Mouse (Mus musculus): Measurements from ENCODE around the gene Gm4301. TPM values are rescaled to one million over a fixed set of nuclear protein-coding genes. Genes with fewer than 3 reads are reported as not detected.
"Not testable (repeated sequence)": the region's sequence is repeated elsewhere in the genome, so short reads cannot be mapped to it uniquely, and the experiment has no call there.

The Gm4301 gene
- polyA plus RNA-seq (2014; fragmentation: Nextera tagmentation; extraction: Ambion mirVana), result not detected in 2 replicates

DNA sequence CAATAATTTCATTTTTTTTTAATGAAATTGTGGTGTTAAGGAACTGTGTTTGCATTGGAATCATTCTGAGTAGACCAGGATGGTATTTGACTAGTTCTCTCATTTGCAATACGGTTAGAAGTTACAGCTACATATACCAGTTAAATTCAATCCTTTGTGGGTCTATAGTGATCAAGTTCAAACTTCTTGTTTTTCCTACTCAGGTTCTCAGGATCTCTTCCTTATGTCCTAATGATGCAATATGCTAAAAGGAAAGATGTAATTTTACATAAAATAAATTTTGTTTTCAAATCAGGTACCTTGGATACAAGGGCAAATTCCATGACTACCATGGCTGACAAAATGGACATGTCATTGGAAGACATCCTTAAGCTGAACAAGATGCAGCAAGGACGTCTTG is at the start of gene Gm4301:
Gene Gm4301 (plus strand): TSS at position 301 of the 400 bp plus-strand sequence.
- WGBS, result no CpG with 5 or more reads among the region's 2 CpGs
- H3K36me3 ChIP-seq (ENCODE audit: control insufficient read depth, insufficient read depth, low read length), result not testable (repeated sequence)

DNA sequence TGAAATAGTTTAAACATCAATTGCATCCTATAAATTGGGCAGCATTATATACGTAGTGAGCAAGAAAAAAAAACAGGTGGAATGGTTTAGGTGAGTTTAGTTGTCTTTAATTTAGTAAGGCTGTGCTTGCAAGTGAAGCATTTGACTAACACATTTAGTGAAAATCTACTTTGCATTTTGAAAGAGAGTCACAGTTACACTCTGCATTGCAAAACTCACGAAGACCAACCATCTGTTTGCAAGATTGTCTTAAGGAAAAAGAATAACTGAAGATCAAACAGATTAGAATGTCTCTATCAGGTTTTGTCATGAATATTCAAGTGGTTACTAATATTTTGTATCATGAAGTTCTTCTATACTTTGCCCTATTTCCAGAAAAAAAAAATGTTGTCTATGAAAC is 39.4 kb upstream of the Gm4301 start:
- Histone ChIP-seq H3K27me3 (ENCODE audit: control insufficient read depth, insufficient read depth, low read length) (no peaks in the 10 kb centered on the region), H3K4me2 (replicated peaks; ENCODE audit: low read depth, low read length) (no peak overlapping the region), H3K9me3 (ENCODE audit: control insufficient read depth, low read length) (no peaks in the 10 kb centered on the region), H3K4me1 (replicated peaks; ENCODE audit: control insufficient read depth, insufficient read depth, low read length) (no peaks in the 10 kb centered on the region), H3K27ac (ENCODE audit: low read depth, low read length) (no peak overlapping the region), H3K4me3 (ENCODE audit: low read depth, low read length) (no peak overlapping the region), H3K36me3 (ENCODE audit: control insufficient read depth, insufficient read depth, low read length) (no peaks in the 10 kb centered on the region), H3K9ac (ENCODE audit: low read depth, low read length) (no peak overlapping the region)
- no peak for ATAC-seq (ENCODE audit: low FRiP score)
- 90% methylated on average over 2 of the region's 2 CpGs for WGBS
- DNase-seq (ENCODE audit: low spot score), result no peak

More for the DNA sequence above, at the start of gene Gm4301:
- H3K4me1 ChIP-seq (replicated peaks; ENCODE audit: control insufficient read depth, insufficient read depth, low read length); H3K4me3 ChIP-seq (ENCODE audit: low read depth, low read length); H3K27me3 ChIP-seq (ENCODE audit: control insufficient read depth, insufficient read depth, low read length); H3K4me2 ChIP-seq (replicated peaks; ENCODE audit: low read depth, low read length); H3K9me3 ChIP-seq (ENCODE audit: control insufficient read depth, low read length); DNase-seq (ENCODE audit: low spot score); ATAC-seq (ENCODE audit: low FRiP score); H3K9ac ChIP-seq (ENCODE audit: low read depth, low read length); H3K27ac ChIP-seq (ENCODE audit: low read depth, low read length): not testable (repeated sequence)

DNA sequence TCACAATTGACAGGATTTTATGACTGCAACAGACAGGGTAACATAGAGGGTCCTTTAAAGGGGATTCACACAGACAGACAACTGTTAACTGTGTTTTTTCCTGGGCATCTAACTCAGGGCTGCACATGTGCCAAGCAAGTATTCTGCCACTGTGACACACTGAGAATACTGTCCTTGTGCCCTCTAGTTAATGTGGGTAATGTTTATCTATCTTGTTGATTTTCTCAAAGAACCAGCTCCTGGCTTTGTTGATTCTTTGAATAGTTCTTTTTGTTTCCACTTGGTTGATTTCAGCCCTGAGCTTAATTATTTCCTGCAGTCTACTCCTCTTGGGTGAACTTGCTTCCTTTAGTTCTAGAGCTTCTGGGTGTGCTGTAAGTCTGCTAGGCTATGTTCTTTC is 35.4 kb upstream of the Gm4301 start:
- ATAC-seq (ENCODE audit: low FRiP score), result not testable (repeated sequence)

DNA sequence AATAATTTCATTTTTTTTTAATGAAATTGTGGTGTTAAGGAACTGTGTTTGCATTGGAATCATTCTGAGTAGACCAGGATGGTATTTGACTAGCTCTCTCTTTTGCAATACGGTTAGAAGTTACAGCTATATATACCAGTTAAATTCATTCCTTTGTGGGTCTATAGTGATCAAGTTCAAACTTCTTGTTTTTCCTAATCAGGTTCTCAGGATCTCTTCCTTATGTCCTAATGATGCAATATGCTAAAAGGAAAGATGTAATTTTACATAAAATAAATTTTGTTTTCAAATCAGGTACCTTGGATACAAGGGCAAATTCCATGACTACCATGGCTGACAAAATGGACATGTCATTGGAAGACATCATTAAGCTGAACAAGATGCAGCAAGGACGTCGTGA is 5.1 kb downstream of the Gm4301 start, which contains the start of gene Gm4302:
Gene Gm4302 (plus strand): TSS at position 301 of the 400 bp plus-strand sequence.
- not testable (repeated sequence) for H3K4me1 ChIP-seq (replicated peaks; ENCODE audit: control insufficient read depth, insufficient read depth, low read length)

More for the DNA sequence above, 35.4 kb upstream of the Gm4301 start:
- not testable (repeated sequence) for H3K9ac ChIP-seq (ENCODE audit: low read depth, low read length); H3K27me3 ChIP-seq (ENCODE audit: control insufficient read depth, insufficient read depth, low read length); H3K4me1 ChIP-seq (replicated peaks; ENCODE audit: control insufficient read depth, insufficient read depth, low read length); H3K36me3 ChIP-seq (ENCODE audit: control insufficient read depth, insufficient read depth, low read length); DNase-seq (ENCODE audit: low spot score); H3K4me3 ChIP-seq (ENCODE audit: low read depth, low read length); H3K27ac ChIP-seq (ENCODE audit: low read depth, low read length); H3K9me3 ChIP-seq (ENCODE audit: control insufficient read depth, low read length); H3K4me2 ChIP-seq (replicated peaks; ENCODE audit: low read depth, low read length)

DNA sequence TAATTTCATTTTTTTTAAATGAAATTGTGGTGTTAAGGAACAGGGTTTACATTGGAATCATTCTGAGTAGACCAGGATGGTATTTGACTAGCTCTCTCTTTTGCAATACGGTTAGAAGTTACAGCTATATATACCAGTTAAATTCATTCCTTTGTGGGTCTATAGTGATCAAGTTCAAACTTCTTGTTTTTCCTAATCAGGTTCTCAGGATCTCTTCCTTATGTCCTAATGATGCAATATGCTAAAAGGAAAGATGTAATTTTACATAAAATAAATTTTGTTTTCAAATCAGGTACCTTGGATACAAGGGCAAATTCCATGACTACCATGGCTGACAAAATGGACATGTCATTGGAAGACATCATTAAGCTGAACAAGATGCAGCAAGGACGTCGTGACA is 10.2 kb downstream of the Gm4301 start, which contains the start of gene Gm4303:
Gene Gm4303 (plus strand): TSS at position 301 of the 400 bp plus-strand sequence.
- DNase-seq (ENCODE audit: low spot score); H3K27ac ChIP-seq (ENCODE audit: low read depth, low read length); H3K4me1 ChIP-seq (replicated peaks; ENCODE audit: control insufficient read depth, insufficient read depth, low read length); H3K9ac ChIP-seq (ENCODE audit: low read depth, low read length); H3K36me3 ChIP-seq (ENCODE audit: control insufficient read depth, insufficient read depth, low read length); ATAC-seq (ENCODE audit: low FRiP score); H3K4me2 ChIP-seq (replicated peaks; ENCODE audit: low read depth, low read length); H3K27me3 ChIP-seq (ENCODE audit: control insufficient read depth, insufficient read depth, low read length); H3K9me3 ChIP-seq (ENCODE audit: control insufficient read depth, low read length); H3K4me3 ChIP-seq (ENCODE audit: low read depth, low read length): not testable (repeated sequence)
- no CpG with 5 or more reads among the region's 3 CpGs for WGBS

More for the DNA sequence above, 5.1 kb downstream of the Gm4301 start, which contains the start of gene Gm4302:
- H3K9ac ChIP-seq (ENCODE audit: low read depth, low read length); H3K27ac ChIP-seq (ENCODE audit: low read depth, low read length); H3K4me2 ChIP-seq (replicated peaks; ENCODE audit: low read depth, low read length); H3K36me3 ChIP-seq (ENCODE audit: control insufficient read depth, insufficient read depth, low read length); ATAC-seq (ENCODE audit: low FRiP score); H3K27me3 ChIP-seq (ENCODE audit: control insufficient read depth, insufficient read depth, low read length); H3K9me3 ChIP-seq (ENCODE audit: control insufficient read depth, low read length); H3K4me3 ChIP-seq (ENCODE audit: low read depth, low read length); DNase-seq (ENCODE audit: low spot score): not testable (repeated sequence)
- no CpG with 5 or more reads among the region's 3 CpGs for WGBS

DNA sequence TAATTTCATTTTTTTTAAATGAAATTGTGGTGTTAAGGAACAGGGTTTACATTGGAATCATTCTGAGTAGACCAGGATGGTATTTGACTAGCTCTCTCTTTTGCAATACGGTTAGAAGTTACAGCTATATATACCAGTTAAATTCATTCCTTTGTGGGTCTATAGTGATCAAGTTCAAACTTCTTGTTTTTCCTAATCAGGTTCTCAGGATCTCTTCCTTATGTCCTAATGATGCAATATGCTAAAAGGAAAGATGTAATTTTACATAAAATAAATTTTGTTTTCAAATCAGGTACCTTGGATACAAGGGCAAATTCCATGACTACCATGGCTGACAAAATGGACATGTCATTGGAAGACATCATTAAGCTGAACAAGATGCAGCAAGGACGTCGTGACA is 15.3 kb downstream of the Gm4301 start, which contains the start of gene Gm4305:
Gene Gm4305 (plus strand): TSS at position 301 of the 400 bp plus-strand sequence.
- H3K9ac ChIP-seq (ENCODE audit: low read depth, low read length); H3K4me1 ChIP-seq (replicated peaks; ENCODE audit: control insufficient read depth, insufficient read depth, low read length); H3K27me3 ChIP-seq (ENCODE audit: control insufficient read depth, insufficient read depth, low read length); ATAC-seq (ENCODE audit: low FRiP score); H3K36me3 ChIP-seq (ENCODE audit: control insufficient read depth, insufficient read depth, low read length); H3K27ac ChIP-seq (ENCODE audit: low read depth, low read length); H3K9me3 ChIP-seq (ENCODE audit: control insufficient read depth, low read length); H3K4me2 ChIP-seq (replicated peaks; ENCODE audit: low read depth, low read length); DNase-seq (ENCODE audit: low spot score); H3K4me3 ChIP-seq (ENCODE audit: low read depth, low read length): not testable (repeated sequence)
- whole genome bisulfite sequencing, result no CpG with 5 or more reads among the region's 3 CpGs

DNA sequence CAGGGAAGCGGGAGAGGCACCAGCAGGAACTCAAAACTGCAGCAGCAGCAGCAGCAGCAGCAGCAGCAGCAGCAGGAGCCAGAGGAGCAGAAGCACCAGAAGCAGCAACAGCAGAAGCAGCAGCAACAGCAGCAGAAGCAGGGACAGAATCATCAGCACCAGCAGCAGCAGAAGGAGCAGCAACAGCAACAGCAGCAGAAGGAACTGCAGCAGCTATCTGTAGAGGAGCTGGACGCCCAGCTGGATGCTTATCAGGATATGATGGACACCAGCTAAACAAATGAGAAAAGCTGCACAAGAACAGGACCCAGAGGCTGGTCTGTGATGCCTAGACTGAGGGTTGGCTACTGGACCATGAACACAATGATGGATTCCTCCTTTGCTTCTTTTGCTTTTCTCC is 21.4 kb downstream of the Gm4301 start:
- H3K36me3 ChIP-seq (ENCODE audit: control insufficient read depth, insufficient read depth, low read length); H3K4me3 ChIP-seq (ENCODE audit: low read depth, low read length); H3K9ac ChIP-seq (ENCODE audit: low read depth, low read length); H3K4me1 ChIP-seq (replicated peaks; ENCODE audit: control insufficient read depth, insufficient read depth, low read length); H3K27me3 ChIP-seq (ENCODE audit: control insufficient read depth, insufficient read depth, low read length); ATAC-seq (ENCODE audit: low FRiP score); DNase-seq (ENCODE audit: low spot score); H3K27ac ChIP-seq (ENCODE audit: low read depth, low read length); H3K4me2 ChIP-seq (replicated peaks; ENCODE audit: low read depth, low read length); H3K9me3 ChIP-seq (ENCODE audit: control insufficient read depth, low read length): not testable (repeated sequence)
- WGBS, result 59% methylated on average over 1 of the region's 2 CpGs

DNA sequence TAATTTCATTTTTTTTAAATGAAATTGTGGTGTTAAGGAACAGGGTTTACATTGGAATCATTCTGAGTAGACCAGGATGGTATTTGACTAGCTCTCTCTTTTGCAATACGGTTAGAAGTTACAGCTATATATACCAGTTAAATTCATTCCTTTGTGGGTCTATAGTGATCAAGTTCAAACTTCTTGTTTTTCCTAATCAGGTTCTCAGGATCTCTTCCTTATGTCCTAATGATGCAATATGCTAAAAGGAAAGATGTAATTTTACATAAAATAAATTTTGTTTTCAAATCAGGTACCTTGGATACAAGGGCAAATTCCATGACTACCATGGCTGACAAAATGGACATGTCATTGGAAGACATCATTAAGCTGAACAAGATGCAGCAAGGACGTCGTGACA is 25.6 kb downstream of the Gm4301 start, which contains the start of gene Gm4307:
Gene Gm4307 (plus strand): TSS at position 301 of the 400 bp plus-strand sequence.
- not testable (repeated sequence) for H3K27ac ChIP-seq (ENCODE audit: low read depth, low read length)

DNA sequence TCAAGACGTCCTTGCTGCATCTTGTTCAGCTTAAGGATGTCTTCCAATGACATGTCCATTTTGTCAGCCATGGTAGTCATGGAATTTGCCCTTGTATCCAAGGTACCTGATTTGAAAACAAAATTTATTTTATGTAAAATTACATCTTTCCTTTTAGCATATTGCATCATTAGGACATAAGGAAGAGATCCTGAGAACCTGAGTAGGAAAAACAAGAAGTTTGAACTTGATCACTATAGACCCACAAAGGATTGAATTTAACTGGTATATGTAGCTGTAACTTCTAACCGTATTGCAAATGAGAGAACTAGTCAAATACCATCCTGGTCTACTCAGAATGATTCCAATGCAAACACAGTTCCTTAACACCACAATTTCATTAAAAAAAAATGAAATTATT is 47.0 kb downstream of the Gm4301 start, which contains the start of gene Gm4312:
Gene Gm4312 (minus strand): TSS at position 101 of the 400 bp plus-strand sequence.
- H3K36me3 ChIP-seq (ENCODE audit: control insufficient read depth, insufficient read depth, low read length); DNase-seq (ENCODE audit: low spot score); H3K27ac ChIP-seq (ENCODE audit: low read depth, low read length); H3K4me2 ChIP-seq (replicated peaks; ENCODE audit: low read depth, low read length); H3K27me3 ChIP-seq (ENCODE audit: control insufficient read depth, insufficient read depth, low read length); H3K9me3 ChIP-seq (ENCODE audit: control insufficient read depth, low read length); H3K4me3 ChIP-seq (ENCODE audit: low read depth, low read length); H3K4me1 ChIP-seq (replicated peaks; ENCODE audit: control insufficient read depth, insufficient read depth, low read length); ATAC-seq (ENCODE audit: low FRiP score); H3K9ac ChIP-seq (ENCODE audit: low read depth, low read length): not testable (repeated sequence)
- no CpG with 5 or more reads among the region's 2 CpGs for WGBS

More for the DNA sequence above, 25.6 kb downstream of the Gm4301 start, which contains the start of gene Gm4307:
- not testable (repeated sequence) for DNase-seq (ENCODE audit: low spot score); H3K4me1 ChIP-seq (replicated peaks; ENCODE audit: control insufficient read depth, insufficient read depth, low read length); ATAC-seq (ENCODE audit: low FRiP score); H3K9me3 ChIP-seq (ENCODE audit: control insufficient read depth, low read length); H3K9ac ChIP-seq (ENCODE audit: low read depth, low read length); H3K4me3 ChIP-seq (ENCODE audit: low read depth, low read length); H3K27me3 ChIP-seq (ENCODE audit: control insufficient read depth, insufficient read depth, low read length); H3K4me2 ChIP-seq (replicated peaks; ENCODE audit: low read depth, low read length); H3K36me3 ChIP-seq (ENCODE audit: control insufficient read depth, insufficient read depth, low read length)
- WGBS, result no CpG with 5 or more reads among the region's 3 CpGs
